Mouse (Mus musculus) myocyte (in vitro differentiated cells): Measurements from ENCODE around the gene Gja3. TPM values are rescaled to one million over a fixed set of nuclear protein-coding genes. Genes with fewer than 3 reads are reported as not detected.
A peak's percentile ranks its signal among the peaks of the same experiment; 100 is the strongest.
"Not testable (repeated sequence)": the region's sequence is repeated elsewhere in the genome, so short reads cannot be mapped to it uniquely, and the experiment has no call there.

ENCODE experiments used
- H3K27me3 ChIP-seq: one replicate; pipeline ENCODE4 v1.6.1; 2011; ENCODE audit not compliant: control insufficient read depth, insufficient read depth, insufficient read length
- H3K36me3 ChIP-seq: one replicate; pipeline ENCODE4 v1.6.1; 2011; ENCODE audit not compliant: control insufficient read depth, insufficient read depth
- H3K4me2 ChIP-seq: one replicate; pipeline ENCODE4 v1.6.1; 2011; ENCODE audit warnings: low read depth, control low read depth
- H3K4me3 ChIP-seq: one replicate; pipeline ENCODE4 v1.5.1; 2011; ENCODE audit warnings: mild to moderate bottlenecking, control low read depth, moderate library complexity
- H3K79me2 ChIP-seq: one replicate; pipeline ENCODE4 v1.6.1; 2011; ENCODE audit not compliant: control insufficient read depth, insufficient read depth
- H3ac ChIP-seq: one replicate; pipeline ENCODE4 v1.6.1; 2011; ENCODE audit not compliant: control insufficient read depth, insufficient read length
- CEBPB ChIP-seq: IDR thresholded peaks from 2 replicates; pipeline ENCODE4 v1.6.1; 2011; ENCODE audit warnings: mild to moderate bottlenecking, moderate library complexity; ENCODE audit not compliant: poor library complexity, insufficient read depth, severe bottlenecking
- E2F4 ChIP-seq: IDR thresholded peaks from one replicate; pipeline ENCODE4 v1.6.1; 2011; ENCODE audit warnings: mild to moderate bottlenecking, control low read depth, moderate library complexity; ENCODE audit not compliant: insufficient read depth
- MAX ChIP-seq: IDR thresholded peaks from one replicate; pipeline ENCODE4 v1.6.1; 2011; ENCODE audit warnings: low read depth, mild to moderate bottlenecking, control low read depth
- MYOD1 ChIP-seq, 3 experiments: IDR thresholded peaks; one replicate each; pipeline ENCODE4 v1.6.1; 2011; ENCODE audit warnings: control low read depth in 2 of 3, low read depth in 2 of 3, mild to moderate bottlenecking in 2 of 3, moderate library complexity in 1 of 3; ENCODE audit not compliant: insufficient read length in 2 of 3, control insufficient read depth in 1 of 3
- MYOG ChIP-seq, 3 experiments: IDR thresholded peaks; one replicate each; pipeline ENCODE4 v1.6.1; 2011; ENCODE audit warnings: control low read depth in 2 of 3, low read depth in 2 of 3, mild to moderate bottlenecking in 2 of 3; ENCODE audit not compliant: insufficient read length in 2 of 3, control insufficient read depth in 1 of 3, insufficient read depth in 1 of 3
- POLR2A ChIP-seq: IDR thresholded peaks from one replicate; pipeline ENCODE4 v1.6.1; 2011; ENCODE audit warnings: low read depth, mild to moderate bottlenecking, control low read depth, moderate library complexity; ENCODE audit not compliant: insufficient read length
- POLR2AphosphoS2 ChIP-seq: IDR thresholded peaks from one replicate; pipeline ENCODE4 v1.6.1; 2011; ENCODE audit warnings: low read depth, control low read depth; ENCODE audit not compliant: insufficient read length
- REST ChIP-seq: IDR thresholded peaks from one replicate; pipeline ENCODE4 v1.6.1; 2011; ENCODE audit warnings: mild to moderate bottlenecking, control low read depth, moderate library complexity; ENCODE audit not compliant: insufficient read depth, insufficient read length
- SRF ChIP-seq: IDR thresholded peaks from one replicate; pipeline ENCODE4 v1.6.1; 2011; ENCODE audit warnings: low read depth; ENCODE audit not compliant: control insufficient read depth, insufficient read length
- TCF12 ChIP-seq: IDR thresholded peaks from one replicate; pipeline ENCODE4 v1.6.1; 2011; ENCODE audit warnings: mild to moderate bottlenecking, control low read depth; ENCODE audit not compliant: poor library complexity, insufficient read depth, severe bottlenecking
- TCF3 ChIP-seq: IDR thresholded peaks from one replicate; pipeline ENCODE4 v1.6.1; 2011; ENCODE audit warnings: low read depth, control low read depth; ENCODE audit not compliant: insufficient read length
- USF1 ChIP-seq: IDR thresholded peaks from one replicate; pipeline ENCODE4 v1.6.1; 2011; ENCODE audit warnings: low read depth, mild to moderate bottlenecking, control low read depth, moderate library complexity
- polyA plus RNA-seq: library from polyadenylated mRNA; unstranded; fragments of >200 nt; fragmentation: generic; extraction: Trizol; gene quantifications from one replicate; pipeline ENCODE4 v1.2.1, GENCODE M21; 2012; ENCODE audit warnings: missing spikeins

The Gja3 gene
- polyA plus RNA-seq, 1 experiment, result 1.1 TPM

DNA sequence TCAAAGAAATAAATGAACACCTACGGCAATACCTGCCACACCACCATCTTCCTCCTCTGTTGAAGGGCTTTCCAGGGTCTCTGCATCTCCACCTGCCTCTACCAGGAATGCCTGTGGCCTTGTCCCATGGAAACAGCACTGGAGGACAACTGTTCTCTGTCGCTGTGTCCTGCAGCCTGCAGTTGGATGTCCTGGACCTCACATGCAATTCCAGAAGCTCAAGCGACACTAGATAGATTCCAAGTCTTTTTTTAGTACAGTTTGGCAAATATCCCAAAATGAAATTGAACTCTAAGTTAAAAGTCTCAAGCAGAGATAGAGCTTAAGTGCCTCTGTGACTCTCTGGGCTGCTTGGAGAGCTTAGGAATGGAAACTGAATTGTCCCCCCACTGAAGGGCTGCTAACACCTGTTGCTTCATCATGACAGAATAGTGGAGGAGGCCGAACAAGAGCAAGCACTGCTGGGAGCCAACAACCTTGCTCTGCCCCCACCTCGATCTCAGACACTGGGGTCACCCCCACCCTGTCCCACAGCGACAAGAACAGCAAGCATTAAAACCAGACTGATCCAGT lies 22.9 kb downstream of the Gja3 start:
- no peaks in the 10 kb centered on the region for H3K27me3 ChIP-seq
- TF ChIP-seq MYOD1 (IDR thresholded peaks at IDR 0.05; ENCODE audit: control insufficient read depth in 1 of 3, insufficient read length in 2 of 3, low read depth in 2 of 3) (peak in 1 of 3 experiments; percentile 12), SRF (no peak)
- H3K4me3 ChIP-seq, result no peak overlapping the region
- no peaks in the 10 kb centered on the region for H3K36me3 ChIP-seq
- no peak overlapping the region for H3K4me2 ChIP-seq
- H3ac ChIP-seq, result no peak overlapping the region
- no peaks in the 10 kb centered on the region for H3K79me2 ChIP-seq

DNA sequence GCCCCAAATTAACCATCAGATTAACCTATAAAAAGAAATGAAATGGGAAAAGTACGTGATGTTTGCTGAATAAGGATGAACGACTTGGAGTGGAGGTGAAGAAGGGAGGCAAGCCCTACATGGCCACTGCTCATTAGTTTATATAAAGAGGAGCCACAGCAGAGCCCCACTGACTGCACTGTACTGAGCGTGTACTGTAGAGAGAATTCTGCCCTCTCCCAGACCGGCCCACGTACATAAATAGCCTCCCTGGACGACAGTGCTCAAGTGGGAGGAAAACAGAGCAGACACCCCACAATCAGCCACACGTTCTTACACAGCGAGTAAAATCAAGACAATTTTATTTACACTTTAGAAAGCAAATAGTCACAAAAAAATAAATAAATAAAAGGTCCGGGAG lies 23.8 kb downstream of the Gja3 start:
- H3ac ChIP-seq, result no peak overlapping the region
- H3K4me3 ChIP-seq, result no peak overlapping the region
- no peaks in the 10 kb centered on the region for H3K27me3 ChIP-seq
- no peak overlapping the region for H3K4me2 ChIP-seq
- H3K36me3 ChIP-seq, result no peaks in the 10 kb centered on the region
- TF ChIP-seq TCF3, result no peak
- no peak for TF ChIP-seq CEBPB
- TF ChIP-seq USF1, result no peak
- TF ChIP-seq POLR2A, result no peak
- no peak for TF ChIP-seq POLR2AphosphoS2
- no peak for TF ChIP-seq MYOD1 (IDR thresholded peaks at IDR 0.05; ENCODE audit: control insufficient read depth in 1 of 3, insufficient read length in 2 of 3, low read depth in 2 of 3)
- TF ChIP-seq TCF12, result no peak
- TF ChIP-seq SRF, result no peak
- no peak for TF ChIP-seq MYOG (IDR thresholded peaks at IDR 0.05; ENCODE audit: control insufficient read depth in 1 of 3, insufficient read depth in 1 of 3, insufficient read length in 2 of 3, low read depth in 2 of 3)
- TF ChIP-seq E2F4, result no peak
- no peak for TF ChIP-seq MAX
- no peak for TF ChIP-seq REST
- H3K79me2 ChIP-seq, result no peaks in the 10 kb centered on the region

DNA sequence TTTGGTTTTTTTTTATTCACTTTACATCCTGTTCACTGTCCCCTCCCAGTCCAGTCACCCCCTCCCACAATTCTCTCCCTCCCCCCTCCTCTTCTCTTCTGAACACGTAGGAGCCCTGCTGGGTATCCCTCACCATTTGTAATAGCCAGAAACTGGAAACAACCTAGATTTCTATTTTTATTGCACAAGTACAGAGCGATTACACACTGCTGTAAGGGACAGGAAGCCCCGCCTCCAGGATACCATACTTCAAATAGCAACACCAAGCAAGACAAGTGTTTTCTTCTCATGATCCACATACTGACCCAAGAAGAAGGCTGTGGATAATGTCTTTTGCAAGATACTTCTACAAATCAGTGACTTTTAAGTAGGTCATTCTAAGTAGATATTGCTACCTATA lies 25.1 kb downstream of the Gja3 start:
- Histone ChIP-seq H3K36me3 (no peaks in the 10 kb centered on the region), H3K4me3 (no peak overlapping the region), H3K27me3 (no peaks in the 10 kb centered on the region), H3ac (no peak overlapping the region), H3K79me2 (no peaks in the 10 kb centered on the region), H3K4me2 (no peak overlapping the region)
- TF ChIP-seq MYOD1 (IDR thresholded peaks at IDR 0.05; ENCODE audit: control insufficient read depth in 1 of 3, insufficient read length in 2 of 3, low read depth in 2 of 3) (no peak), TCF12 (no peak), POLR2AphosphoS2 (no peak), USF1 (no peak)

DNA sequence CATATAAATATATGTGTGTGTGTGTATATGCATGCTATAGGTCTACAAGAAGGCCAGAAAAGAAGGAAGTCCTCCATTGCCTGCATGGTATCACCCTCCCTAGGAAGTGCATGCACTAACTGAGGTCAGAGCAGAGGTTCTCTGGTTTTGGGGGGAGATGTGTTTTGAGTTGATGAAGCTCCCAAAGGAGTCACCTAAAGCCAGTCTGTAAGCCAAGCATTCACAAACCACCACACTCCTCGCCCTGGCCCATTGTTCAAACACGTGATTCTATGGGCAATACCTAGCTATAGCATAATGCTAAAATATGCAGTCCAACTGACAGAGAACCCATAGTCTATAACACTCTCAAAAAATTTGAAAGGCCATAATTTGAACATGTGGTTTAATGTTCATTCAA lies 39.5 kb downstream of the Gja3 start:
- no peak overlapping the region for H3ac ChIP-seq
- no peak overlapping the region for H3K4me3 ChIP-seq
- no peaks in the 10 kb centered on the region for H3K27me3 ChIP-seq
- TF ChIP-seq REST, result no peak
- TF ChIP-seq POLR2A, result no peak
- TF ChIP-seq MYOD1 (IDR thresholded peaks at IDR 0.05; ENCODE audit: control insufficient read depth in 1 of 3, insufficient read length in 2 of 3, low read depth in 2 of 3), result no peak
- no peak for TF ChIP-seq CEBPB
- no peak for TF ChIP-seq SRF
- no peak for TF ChIP-seq MYOG (IDR thresholded peaks at IDR 0.05; ENCODE audit: control insufficient read depth in 1 of 3, insufficient read depth in 1 of 3, insufficient read length in 2 of 3, low read depth in 2 of 3)
- no peak for TF ChIP-seq POLR2AphosphoS2
- TF ChIP-seq TCF12, result no peak
- TF ChIP-seq E2F4, result no peak
- no peak overlapping the region for H3K4me2 ChIP-seq
- no peaks in the 10 kb centered on the region for H3K36me3 ChIP-seq
- H3K79me2 ChIP-seq, result no peaks in the 10 kb centered on the region

DNA sequence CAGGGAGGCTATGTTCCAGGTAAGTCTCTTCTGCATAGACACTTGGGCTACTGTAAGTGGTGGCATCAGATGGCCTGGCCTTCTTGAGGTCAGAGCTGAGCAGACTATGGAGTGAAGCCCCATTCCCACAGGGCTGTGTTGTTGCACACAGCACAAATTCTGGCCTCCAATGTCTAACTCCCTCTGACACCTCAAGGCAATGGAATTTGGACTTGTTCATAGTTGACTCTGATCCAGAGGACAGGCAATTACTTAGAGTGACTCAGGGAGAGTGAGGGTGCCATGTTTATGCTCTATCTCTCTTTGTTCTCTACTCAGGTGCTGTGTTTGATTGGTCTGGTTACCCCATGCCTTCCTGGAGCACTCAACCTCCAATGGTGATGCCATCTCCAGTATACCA lies 41.1 kb downstream of the Gja3 start:
- H3K79me2 ChIP-seq, H3K36me3 ChIP-seq, H3K4me2 ChIP-seq, H3ac ChIP-seq, H3K4me3 ChIP-seq, H3K27me3 ChIP-seq: not testable (repeated sequence)

DNA sequence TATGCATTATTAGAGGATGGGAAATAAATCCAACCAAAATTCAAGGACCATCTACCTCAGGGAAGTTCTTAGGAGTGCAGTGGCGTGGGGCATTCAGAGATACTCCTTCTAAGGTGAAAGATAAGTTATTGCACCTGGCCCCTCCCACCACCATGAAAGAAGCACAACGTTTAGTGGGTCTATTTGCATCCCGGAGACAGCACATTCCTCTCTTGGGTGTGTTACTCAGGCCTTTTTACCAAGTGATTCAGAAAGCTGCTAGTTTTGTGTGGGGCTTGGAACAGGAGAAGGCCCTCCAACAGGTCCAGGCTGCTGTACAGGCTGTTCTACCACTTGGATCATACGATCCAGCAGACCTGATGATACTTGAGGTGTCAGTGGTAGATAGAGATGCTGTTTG lies 69.3 kb downstream of the Gja3 start:
- no peak overlapping the region for H3ac ChIP-seq
- H3K79me2 ChIP-seq, result no peaks in the 10 kb centered on the region

More for the DNA sequence above, 69.3 kb downstream of the Gja3 start:
- Histone ChIP-seq H3K4me2 (no peak overlapping the region), H3K4me3 (no peak overlapping the region), H3K36me3 (no peaks in the 10 kb centered on the region), H3K27me3 (no peaks in the 10 kb centered on the region)
- TF ChIP-seq SRF, result no peak
- no peak for TF ChIP-seq CEBPB
- no peak for TF ChIP-seq POLR2AphosphoS2
- no peak for TF ChIP-seq REST
- no peak for TF ChIP-seq E2F4
- TF ChIP-seq USF1, result no peak

Other genes with a start within 250 kb of the Gja3 start
- 3.5 TPM for gene Zmym5, start 246.4 kb downstream of the Gja3 start, polyA plus RNA-seq
- 14.8 TPM for gene Zmym2, start 171.4 kb downstream of the Gja3 start, polyA plus RNA-seq
- not detected for gene Gjb2, start 46.6 kb upstream of the Gja3 start, polyA plus RNA-seq
- not detected for gene Gm4491, start 57.8 kb upstream of the Gja3 start, polyA plus RNA-seq
- not detected for gene Gjb6, start 75.5 kb upstream of the Gja3 start, polyA plus RNA-seq